Mouse (Mus musculus): ENCODE data around the gene Fam131a.

Gene Fam131a

DNA sequence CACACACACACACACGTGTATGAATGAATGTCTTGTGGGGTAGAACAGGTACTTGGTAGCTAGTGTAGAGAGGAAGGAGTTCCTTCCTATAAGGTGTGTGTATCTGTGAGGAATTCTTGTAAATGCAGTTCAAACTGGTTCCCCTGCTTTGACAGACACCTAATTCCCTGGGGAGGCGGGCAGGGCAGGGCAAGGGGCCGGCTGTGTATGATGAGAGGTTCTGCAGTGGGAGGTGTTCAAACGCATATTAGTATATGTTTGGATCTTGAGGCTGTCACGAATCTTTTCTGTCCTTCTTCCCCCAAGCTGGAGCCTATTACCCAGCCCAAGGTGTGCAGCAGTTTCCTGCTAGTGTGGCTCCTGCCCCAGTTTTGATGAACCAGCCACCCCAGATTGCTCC, 15.7 kb upstream of the Fam131a start:
- POLR2A ChIA-PET: interaction anchor here (0.6 to 14.8 kb wide), 38 partner anchors 9 to 999 kb away, joined by 3 to 298 read pairs (median 4); partner anchors contain the start of genes Fam131a (in 3 of the 4), Eif4g1 (in 2 of the 4), Abcf3 (in 1 of the 4) and Alg3 (in 1 of the 4)
- CTCF ChIA-PET: interaction anchor here in 3 of 4 experiments (0.5 to 1.6 kb wide), 3 partner anchors 25 to 184 kb away, joined by 3 to 6 read pairs (median 6); no protein-coding TSS in a partner anchor

DNA sequence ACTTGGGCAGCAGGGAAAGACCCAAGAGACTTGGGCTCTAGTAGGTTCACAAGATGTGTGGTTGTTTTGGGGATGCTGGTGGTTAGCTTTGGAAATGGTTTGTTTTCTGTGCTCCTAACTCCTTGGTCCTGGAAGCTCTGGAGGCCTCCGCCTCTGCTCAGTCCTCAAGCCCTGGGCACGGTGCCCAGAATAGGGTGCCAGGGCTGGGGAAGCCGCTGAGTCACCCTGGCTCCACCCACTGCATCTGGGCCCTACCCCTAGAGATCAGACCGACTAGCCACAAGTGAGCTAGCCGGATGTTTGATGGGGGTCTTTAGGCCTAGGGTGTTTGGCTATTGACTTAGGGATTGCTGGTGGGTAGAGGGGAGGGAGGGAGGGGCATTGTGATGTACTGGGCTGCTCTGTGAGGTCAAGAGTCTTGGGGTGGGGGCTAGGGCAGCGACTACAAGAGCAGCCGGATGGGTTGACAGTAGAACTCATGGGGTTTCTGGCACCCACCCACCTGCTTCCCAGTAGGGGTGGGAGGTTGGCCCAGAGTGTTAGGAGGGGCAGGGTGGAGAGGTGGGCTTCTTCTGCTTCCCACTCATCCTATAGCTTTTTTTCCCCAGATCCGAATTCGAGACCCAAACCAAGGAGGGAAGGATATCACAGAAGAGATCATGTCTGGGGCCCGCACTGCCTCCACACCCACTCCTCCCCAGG, 14.9 kb upstream of the Fam131a start:
- CTCF ChIA-PET: interaction anchor here in 2 of 4 experiments (0.6 to 1.6 kb wide), 2 partner anchors 24 to 143 kb away, joined by 6 to 7 read pairs; partner anchors contain the start of gene Ap2m1 (in 1 of the 2)
- POLR2A ChIA-PET: interaction anchor here (0.6 to 14.8 kb wide), 29 partner anchors 9 to 999 kb away, joined by 3 to 298 read pairs (median 4); partner anchors contain the start of genes Fam131a (in 3 of the 4), Eif4g1 (in 2 of the 4), Psmd2 (in 2 of the 4) and Abcf3 (in 1 of the 4)

DNA sequence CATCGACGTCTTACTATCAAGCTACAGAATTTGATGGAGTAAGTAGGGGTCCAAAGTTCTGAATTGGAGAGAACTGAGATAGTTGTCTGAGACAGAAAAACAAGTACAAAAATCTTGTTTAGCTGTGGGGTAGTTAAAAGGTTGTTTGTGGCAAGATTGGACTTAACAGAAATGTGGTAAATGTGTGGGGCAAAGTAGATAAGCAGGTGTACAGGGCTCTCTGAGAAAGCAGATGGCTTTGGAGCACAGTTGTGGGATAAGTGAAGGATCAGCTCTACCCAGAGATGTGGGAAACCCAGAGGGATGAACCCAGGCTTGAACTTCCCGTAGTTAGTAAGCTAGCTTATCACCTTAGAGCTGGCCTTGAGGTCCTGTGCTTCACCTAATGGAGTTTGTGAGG, 2.3 kb upstream of the Fam131a start:
- POLR2A ChIA-PET: interaction anchor here (0.6 to 14.3 kb wide), 22 partner anchors 10 to 192 kb away, joined by 3 to 298 read pairs (median 4); partner anchors contain the start of genes Dvl3 (in 2 of the 4), Abcf3 (in 1 of the 4), Eif2b5 (in 1 of the 4) and Eif4g1 (in 1 of the 4)
- CTCF ChIA-PET: interaction anchor here in 1 of 4 experiments (0.8 kb wide), 1 partner anchor 175 kb away, joined by 3 read pairs; no protein-coding TSS in a partner anchor

DNA sequence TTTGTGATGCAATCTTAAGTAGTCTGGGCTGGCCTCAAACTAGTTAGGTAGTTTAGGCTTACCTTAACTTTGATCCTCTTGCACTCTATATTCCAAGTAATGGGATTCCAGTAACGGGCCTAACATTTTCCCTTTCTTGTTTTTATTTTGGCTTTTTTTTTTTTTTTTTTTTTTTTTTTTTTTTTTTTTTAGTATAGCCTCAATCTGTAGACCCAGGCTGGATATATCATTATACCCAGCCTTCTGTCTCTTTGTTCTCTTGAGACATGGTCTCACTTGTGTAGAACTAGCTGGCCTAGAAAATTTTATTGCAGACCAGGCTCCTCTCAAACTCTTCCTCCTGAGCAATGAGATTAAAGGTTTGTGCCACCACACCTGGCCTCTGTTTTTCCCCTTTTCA, 1.4 kb upstream of the Fam131a start:
- ChIA-PET CTCF (interaction anchor here in 1 of 4 experiments (1.4 kb wide), 1 partner anchor 11 kb away, joined by 6 read pairs; no protein-coding TSS in a partner anchor), POLR2A (interaction anchor here (0.6 to 14.3 kb wide), 19 partner anchors 8 to 701 kb away, joined by 3 to 298 read pairs (median 4); partner anchors contain the start of genes Abcf3 (in 1 of the 4), Clcn2 (in 1 of the 4), Dvl3 (in 1 of the 4) and Eif4g1 (in 1 of the 4))

DNA sequence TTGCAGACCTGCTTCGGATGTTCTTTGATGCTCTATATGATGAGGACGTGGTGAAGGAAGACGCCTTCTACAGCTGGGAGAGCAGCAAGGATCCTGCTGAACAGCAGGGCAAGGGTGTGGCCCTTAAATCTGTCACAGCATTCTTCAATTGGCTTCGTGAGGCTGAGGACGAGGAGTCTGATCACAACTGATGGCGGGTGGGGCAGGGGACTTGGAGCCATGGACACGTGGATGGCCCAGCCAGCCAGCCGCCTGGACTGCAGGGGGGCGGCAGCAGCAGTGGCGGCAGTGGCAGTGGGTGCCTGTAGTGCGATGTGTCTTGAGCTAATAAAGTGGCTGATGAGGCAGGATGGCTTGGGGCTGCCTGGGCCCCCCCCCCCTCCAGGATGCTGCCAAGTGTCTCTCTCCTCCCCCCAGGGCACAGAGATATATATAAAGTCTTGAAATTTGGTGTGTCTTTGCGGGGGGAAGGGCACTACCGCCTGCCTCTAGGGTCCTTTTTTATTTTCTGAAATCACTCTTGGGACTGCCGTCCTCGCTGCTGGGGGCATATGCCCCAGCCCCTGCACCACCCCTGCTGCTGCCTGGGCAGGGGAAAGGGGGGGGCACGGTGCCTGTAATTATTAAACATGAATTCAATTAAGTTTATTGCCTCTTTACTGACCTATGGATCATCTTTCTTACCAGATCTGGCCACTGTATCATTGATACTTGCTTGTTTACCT, 638 bp upstream of the Fam131a start:
- POLR2A ChIA-PET: interaction anchor here (1.0 to 14.3 kb wide), 26 partner anchors 9 to 701 kb away, joined by 3 to 298 read pairs (median 4); partner anchors contain the start of genes Abcf3 (in 1 of the 4), Clcn2 (in 1 of the 4), Dvl3 (in 1 of the 4) and Eif2b5 (in 1 of the 4)
- CTCF ChIA-PET: interaction anchor here in 1 of 4 experiments (1.4 kb wide), 1 partner anchor 10 kb away, joined by 6 read pairs; no protein-coding TSS in a partner anchor

DNA sequence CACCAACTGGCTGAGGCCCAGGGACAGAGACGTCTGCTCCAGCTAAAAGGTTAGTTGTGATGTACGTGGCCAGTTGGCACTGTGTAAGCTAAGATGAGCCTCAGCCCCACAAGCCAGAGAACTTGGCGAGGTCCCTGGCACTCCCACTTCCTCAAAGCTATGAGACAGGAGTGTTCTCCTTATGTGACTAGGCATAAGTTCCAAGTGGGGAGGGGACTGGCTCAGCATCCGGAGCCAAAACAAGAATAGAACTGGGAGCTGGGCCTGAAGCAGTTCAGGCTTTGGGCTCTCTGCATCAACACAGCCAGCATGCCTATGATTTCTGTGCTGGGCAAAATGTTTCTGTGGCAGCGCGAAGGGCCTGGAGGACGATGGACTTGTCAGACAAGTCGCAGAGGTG, 1.7 kb downstream of the Fam131a start:
- ChIA-PET CTCF (no interaction called here), POLR2A (interaction anchor here in 2 of 4 experiments (1.0 to 14.3 kb wide), 6 partner anchors 10 to 197 kb away, joined by 4 to 298 read pairs (median 8); partner anchors contain the start of genes Clcn2 (in 1 of the 2), Dvl3 (in 1 of the 2), Eif2b5 (in 1 of the 2) and Polr2h (in 1 of the 2))

DNA sequence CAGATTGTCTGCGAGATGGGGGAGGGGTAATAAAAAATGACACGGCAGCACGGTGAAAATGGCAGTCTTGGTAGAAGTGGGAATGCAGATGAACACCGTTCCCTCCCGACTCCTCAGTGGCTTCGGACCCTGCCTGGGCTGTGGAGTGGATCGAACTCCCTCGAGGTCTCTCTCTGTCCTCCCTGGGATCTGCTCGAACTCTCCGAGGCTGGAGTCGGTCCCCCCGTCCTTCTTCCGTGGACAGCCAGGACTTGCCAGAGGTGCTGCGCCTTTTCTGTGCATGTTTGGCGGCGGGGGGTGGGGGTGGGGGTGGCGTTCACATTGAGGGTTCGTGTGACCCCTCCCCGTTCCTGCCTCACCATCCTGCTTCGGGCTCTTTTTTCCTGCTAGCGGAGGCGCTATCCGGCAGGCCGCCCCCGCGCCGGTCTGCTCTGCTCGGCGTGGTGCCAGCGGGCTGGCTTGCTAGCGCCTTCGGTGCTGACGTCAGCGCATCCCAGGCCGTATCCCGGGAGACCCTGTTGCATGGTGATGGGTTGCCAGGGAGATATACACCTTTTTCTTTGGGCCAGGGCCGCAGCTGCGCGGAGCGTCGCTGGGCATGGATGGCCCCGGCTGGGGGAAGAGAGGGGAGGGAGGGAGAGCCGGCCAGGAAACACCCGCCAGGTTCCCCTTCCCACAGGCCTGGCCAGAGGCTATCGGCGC, 2.7 kb downstream of the Fam131a start:
- ChIA-PET CTCF (no interaction called here), POLR2A (no interaction called here)

DNA sequence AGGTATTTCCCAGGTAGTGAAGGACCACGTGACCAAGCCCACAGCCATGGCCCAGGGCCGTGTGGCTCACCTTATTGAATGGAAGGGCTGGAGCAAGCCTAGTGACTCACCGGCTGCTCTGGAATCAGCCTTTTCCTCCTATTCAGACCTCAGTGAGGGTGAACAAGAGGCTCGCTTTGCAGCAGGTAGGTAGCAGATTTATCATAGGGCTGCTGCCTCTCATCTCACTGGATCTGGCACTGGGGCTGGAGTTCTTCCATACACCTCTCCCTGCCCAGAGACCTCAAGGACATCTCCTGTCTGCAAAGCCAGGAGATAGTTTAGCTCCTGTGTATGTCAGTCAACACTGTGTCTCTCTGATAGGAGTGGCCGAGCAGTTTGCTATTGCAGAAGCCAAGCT, 6.2 kb downstream of the Fam131a start:
- CTCF ChIA-PET: interaction anchor here in 2 of 4 experiments (0.7 to 0.9 kb wide), 2 partner anchors 63 to 190 kb away, joined by 3 to 4 read pairs; no protein-coding TSS in a partner anchor
- POLR2A ChIA-PET: interaction anchor here in 3 of 4 experiments (0.6 to 7.7 kb wide), 10 partner anchors 9 to 485 kb away, joined by 3 to 116 read pairs (median 10); partner anchors contain the start of genes Clcn2 (in 1 of the 3), Polr2h (in 1 of the 3) and Psmd2 (in 1 of the 3)

DNA sequence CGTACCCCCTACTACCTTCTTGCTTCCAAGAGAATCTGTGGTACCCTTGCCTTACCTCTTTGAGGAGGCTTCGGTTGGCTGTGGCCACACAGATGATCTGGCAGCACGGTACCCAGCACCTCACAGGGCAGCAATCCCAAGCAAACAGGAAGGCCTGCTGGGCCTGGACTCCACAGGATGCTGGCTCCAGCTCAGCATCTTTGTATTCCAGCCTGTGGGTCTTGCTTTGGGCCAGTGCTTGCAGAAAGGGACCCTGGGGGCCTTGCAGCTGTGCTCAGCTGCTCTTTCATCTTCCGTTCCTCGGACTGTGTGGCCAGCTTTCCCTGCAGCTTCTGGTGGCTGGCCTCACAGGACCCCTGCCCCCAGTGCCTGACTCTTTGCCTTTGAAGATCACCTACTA, 7.0 kb downstream of the Fam131a start:
- ChIA-PET POLR2A (interaction anchor here in 3 of 4 experiments (0.9 to 7.7 kb wide), 12 partner anchors 8 to 194 kb away, joined by 3 to 116 read pairs (median 4); partner anchors contain the start of genes Clcn2 (in 1 of the 3), Dvl3 (in 1 of the 3), Fam131a (in 1 of the 3) and Polr2h (in 1 of the 3)), CTCF (interaction anchor here in 2 of 4 experiments (0.6 to 1.7 kb wide), 4 partner anchors 10 to 191 kb away, joined by 3 to 6 read pairs (median 4); no protein-coding TSS in a partner anchor)

DNA sequence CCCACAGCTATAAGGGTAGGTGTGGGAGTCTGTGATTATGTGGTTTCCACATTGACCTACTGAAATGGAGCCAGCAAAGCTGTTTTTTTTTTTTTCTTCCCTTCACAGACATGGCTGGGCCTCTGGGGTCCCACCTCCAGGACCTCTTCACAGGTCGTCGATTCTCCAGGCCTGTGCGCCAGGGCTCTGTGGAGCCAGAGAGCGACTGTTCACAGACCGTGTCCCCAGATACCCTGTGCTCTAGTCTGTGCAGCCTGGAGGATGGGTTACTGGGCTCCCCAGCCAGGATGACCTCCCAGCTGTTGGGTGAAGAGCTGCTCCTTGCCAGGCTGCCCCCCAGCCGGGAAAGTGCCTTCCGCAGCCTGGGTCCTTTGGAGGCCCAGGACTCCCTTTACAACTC, 8.3 kb downstream of the Fam131a start:
- CTCF ChIA-PET: interaction anchor here (0.6 to 4.3 kb wide), 17 partner anchors 8 to 1343 kb away, joined by 3 to 30 read pairs (median 4); partner anchors contain the start of genes Clcn2 (in 2 of the 4) and Polr2h (in 2 of the 4)
- POLR2A ChIA-PET: interaction anchor here (0.6 to 7.7 kb wide), 40 partner anchors 9 to 494 kb away, joined by 3 to 116 read pairs (median 5); partner anchors contain the start of genes Ap2m1 (in 2 of the 4), Clcn2 (in 2 of the 4), Fam131a (in 2 of the 4) and Polr2h (in 2 of the 4)

DNA sequence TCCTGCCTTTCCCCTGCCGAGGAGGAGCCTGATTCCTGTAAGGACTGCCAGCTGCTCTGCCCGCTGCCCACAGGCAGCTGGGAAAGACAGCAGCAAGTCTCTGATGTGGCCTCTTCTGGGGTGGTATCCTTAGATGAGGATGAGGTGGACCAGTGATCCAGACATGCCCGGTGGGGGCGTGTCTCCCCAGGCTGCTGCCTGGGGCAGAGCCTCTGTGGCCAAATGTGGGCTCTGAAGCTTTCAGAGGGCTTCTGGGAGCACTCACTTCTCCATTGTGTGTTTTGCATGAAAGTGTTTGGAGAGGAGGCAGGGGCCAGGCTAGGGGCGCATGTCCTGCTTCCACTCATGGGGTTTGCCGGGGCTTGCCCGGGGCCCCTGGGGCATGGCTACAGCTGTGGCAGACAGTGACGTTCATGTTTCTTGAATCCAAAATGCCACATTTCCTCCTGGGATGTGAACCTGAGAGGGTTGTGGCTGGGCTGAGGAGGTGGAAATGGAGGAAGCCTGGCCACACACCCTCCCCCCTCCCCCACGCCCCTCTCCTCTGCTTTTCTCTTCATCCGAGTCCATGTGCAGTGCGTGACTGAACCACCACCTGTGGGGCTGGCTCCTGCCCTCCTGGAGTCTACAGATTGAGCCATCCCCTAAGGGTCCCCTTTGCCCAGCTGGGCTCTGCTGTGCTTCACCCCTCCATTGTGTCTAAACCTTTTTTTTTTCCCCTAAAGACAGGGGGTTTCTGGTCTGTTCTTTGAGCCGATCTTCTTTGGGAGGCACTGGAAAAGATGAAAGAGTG, 8.9 kb downstream of the Fam131a start:
- ChIA-PET CTCF (interaction anchor here (0.6 to 4.3 kb wide), 45 partner anchors 8 to 1343 kb away, joined by 3 to 30 read pairs (median 4); partner anchors contain the start of genes Clcn2 (in 4 of the 4), Polr2h (in 4 of the 4), Abcf3 (in 1 of the 4) and Fam131a (in 1 of the 4)), POLR2A (interaction anchor here (0.6 to 7.7 kb wide), 64 partner anchors 9 to 942 kb away, joined by 3 to 116 read pairs (median 4); partner anchors contain the start of genes Ap2m1 (in 2 of the 4), Clcn2 (in 2 of the 4), Dvl3 (in 2 of the 4) and Fam131a (in 2 of the 4))

DNA sequence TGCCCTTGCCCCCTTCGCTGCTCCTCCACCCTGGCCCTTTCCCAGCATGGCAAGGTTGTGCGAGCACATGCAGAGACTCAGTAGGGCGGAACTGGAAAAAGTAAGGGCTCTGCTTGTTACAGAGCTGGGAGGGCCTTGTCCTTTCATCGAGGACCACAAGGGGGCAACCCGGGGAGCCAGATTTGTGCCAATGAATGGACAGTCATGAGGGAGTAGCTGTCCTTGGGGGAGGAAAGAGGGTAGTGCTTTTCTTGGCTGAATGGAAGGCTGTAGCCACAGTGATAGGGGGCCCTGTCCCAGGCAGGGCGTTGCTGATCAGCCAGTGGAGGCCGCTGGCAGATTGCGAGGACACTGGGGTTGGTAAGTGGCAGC, 9.5 kb downstream of the Fam131a start:
- ChIA-PET CTCF (interaction anchor here (0.6 to 4.3 kb wide), 40 partner anchors 8 to 543 kb away, joined by 3 to 30 read pairs (median 5); partner anchors contain the start of genes Clcn2 (in 4 of the 4), Polr2h (in 4 of the 4), Abcf3 (in 1 of the 4) and Fam131a (in 1 of the 4)), POLR2A (interaction anchor here (0.5 to 7.7 kb wide), 61 partner anchors 8 to 942 kb away, joined by 3 to 116 read pairs (median 4); partner anchors contain the start of genes Alg3 (in 2 of the 4), Clcn2 (in 2 of the 4), Eef1akmt4 (in 2 of the 4) and Fam131a (in 2 of the 4))

DNA sequence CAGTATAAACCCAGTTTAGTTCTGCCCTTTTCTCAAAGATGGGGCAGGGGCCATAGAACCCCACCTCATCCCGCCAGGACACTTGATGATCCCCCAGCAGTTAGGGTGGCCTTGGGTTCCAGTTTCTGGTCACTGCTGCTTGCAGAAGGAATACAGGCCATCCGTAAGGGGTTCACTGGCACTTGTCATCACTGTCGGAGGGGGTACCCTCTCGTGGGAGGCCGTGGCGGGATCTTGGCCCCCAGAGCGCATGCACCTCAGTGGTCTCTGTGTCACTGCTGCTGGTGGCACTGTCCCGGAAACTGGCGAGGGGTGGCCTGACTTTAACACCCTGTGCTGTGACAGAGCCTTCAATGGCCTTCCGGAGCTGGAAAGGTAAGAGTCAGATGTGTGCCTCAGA, 10.0 kb downstream of the Fam131a start:
- ChIA-PET CTCF (interaction anchor here (0.6 to 4.3 kb wide), 37 partner anchors 8 to 542 kb away, joined by 3 to 30 read pairs (median 5); partner anchors contain the start of genes Clcn2 (in 4 of the 4), Polr2h (in 4 of the 4), Abcf3 (in 1 of the 4) and Fam131a (in 1 of the 4)), POLR2A (interaction anchor here (0.5 to 7.7 kb wide), 53 partner anchors 8 to 943 kb away, joined by 3 to 116 read pairs (median 4); partner anchors contain the start of genes Alg3 (in 2 of the 4), Clcn2 (in 2 of the 4), Eef1akmt4 (in 2 of the 4) and Fam131a (in 2 of the 4))

DNA sequence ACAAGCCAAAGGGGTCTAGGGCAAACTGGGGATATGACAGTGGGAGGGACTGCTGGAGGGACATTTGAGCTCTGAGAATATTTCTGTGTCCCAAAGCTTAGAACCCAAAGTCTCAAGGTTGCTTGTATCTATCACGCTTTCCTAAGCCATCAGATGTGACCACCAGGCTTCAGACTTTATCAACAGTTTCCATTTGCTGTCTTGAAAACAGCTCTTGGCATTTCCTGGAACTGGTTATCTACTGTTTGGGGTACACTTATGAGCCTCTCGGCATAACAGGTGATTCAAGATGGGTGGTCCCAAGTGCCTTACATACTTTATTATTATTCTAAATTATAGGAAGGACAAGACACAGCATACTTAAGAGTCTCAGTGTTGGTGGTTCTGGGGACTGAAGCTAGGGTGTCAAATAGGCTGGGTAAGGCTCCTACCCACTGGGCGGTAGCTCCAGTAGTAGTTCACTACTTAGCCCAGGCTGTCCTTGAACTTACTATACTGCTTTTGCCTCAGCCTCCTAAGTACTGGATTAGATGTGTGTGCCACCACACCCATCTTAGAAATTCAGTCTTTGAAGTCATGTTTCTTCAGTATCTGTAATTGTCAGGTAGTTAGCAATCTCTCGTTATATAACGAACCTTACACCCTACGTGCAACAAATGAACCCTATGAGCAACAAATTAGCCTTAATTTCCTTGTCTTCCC, 10.8 kb downstream of the Fam131a start:
- ChIA-PET CTCF (interaction anchor here in 3 of 4 experiments (0.8 to 4.3 kb wide), 13 partner anchors 10 to 101 kb away, joined by 3 to 30 read pairs (median 6); partner anchors contain the start of genes Clcn2 (in 1 of the 3) and Polr2h (in 1 of the 3)), POLR2A (interaction anchor here in 3 of 4 experiments (0.8 to 7.7 kb wide), 17 partner anchors 9 to 206 kb away, joined by 3 to 116 read pairs (median 6); partner anchors contain the start of genes Fam131a (in 2 of the 3), Alg3 (in 1 of the 3), Clcn2 (in 1 of the 3) and Eef1akmt4 (in 1 of the 3))
